Mouse (Mus musculus) adrenal gland (tissue): ENCODE data around the gene Erf.

Source experiments
- intact Hi-C: fragments of 180-260 bp; cut with DNase I; formaldehyde crosslinking; loops from one replicate; pipeline ENCODE4 v1.15.1; 2025
- microRNA-seq, 2 experiments: library from miRNA; unstranded; fragments of <30 nt; microRNA quantifications; one replicate each; pipeline ENCODE4; 2019

Gene Erf

GRCm38 (mm10) chr7:25214172-25214571 lies 36.4 kb downstream of the Erf start:
- intact Hi-C loops, result no loop called here

GRCm38 (mm10) chr7:25213099-25213498 lies 37.5 kb downstream of the Erf start:
- intact Hi-C loops, result no loop called here

DNA sequence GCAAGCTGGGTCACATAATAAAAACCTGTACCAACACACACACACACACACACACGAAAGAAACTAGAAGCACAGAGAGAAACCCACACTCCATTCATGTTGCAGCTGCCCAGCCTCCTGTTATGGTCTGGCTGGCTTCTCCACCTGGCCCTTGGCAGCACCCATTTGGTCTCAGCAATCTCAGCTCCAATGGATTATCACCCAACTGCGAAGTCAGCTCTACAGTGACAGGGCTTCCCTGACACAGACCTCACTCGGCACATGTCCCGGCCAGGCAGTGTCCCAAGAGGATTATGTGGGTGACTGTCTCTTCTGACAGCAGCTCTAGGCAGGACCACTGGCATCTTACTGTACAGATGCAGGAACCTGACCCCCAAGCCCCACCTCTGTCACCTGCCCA lies 40.1 kb downstream of the Erf start:
- intact Hi-C loops, result no loop called here

DNA sequence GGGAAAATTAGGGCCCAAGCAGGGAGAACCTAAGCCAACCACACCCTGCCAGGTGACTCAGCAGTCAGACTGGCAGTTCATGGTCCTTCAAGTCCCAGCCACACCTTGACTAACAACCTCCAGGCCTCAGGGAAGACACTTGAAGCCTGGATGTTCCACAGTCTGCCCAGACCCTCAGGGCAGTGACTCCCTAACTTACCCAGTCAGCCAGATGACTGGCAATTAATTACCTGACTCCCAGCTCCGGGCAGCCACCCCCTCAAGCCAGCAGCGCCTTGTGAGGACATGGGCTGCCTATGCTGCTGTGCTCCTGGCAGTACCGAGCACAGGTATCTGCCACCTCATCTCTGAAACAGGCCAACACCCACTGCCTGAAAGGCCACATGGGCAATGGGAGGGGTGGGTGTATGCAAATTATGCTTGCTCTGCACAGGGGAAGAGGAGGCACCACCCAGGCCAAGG lies 41.4 kb downstream of the Erf start:
- intact Hi-C loops, result no loop called here

- intact Hi-C loops, result no loop called here
Measured at GRCm38 (mm10) chr7:25206094-25206830, 44.3 kb downstream of the Erf start.

GRCm38 (mm10) chr7:25205355-25206093 lies 45.0 kb downstream of the Erf start:
- intact Hi-C loops, result no loop called here

DNA sequence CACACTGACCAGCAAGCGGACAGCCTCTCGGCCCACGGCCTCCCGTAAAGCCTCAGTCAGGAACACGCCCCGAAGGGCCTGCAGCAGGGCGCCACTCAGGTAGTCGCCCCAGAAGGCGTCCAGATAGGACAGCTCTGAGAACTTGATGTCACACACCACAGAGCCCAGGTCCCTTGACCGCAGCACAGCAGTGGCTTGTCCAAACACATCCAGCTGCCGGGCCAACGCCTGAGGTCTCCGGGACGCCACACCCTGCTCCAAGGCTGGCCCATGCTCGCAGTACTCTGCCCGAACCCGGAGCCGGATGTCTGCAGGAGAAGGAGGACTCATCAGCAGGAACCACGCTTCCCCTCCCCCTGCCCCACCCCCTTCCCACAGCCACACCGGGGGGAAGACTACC lies 46.9 kb downstream of the Erf start:
- intact Hi-C loops, result no loop called here

DNA sequence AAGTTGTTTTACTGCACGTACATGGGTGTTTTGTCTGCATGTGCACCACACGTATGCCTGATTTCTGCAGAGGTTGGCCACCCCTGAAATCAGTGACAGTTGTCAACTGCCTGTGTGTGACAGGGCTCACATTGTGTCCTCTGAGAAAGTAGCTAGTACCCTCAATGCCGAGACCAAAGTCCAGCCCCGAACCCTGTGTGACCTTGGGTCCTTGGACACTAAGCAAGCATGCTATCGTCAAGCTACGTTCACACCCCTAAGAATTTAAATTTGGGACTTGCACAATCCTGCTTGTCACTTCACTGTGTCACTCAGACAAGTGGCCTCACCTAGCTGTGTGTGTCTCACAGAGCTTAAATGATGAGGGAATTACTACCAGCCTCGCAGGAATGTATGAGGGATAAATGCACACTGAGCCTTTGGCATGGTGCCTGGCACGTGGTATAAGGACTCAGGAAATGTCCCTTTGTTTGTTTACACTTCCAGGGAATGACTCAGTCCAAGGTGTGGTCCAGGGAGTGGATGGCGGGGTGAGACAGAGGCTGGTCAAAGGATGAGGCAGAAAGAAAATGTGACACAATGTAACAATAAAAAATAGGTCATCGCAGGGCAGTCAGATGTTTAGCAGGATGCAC lies 53.1 kb downstream of the Erf start:
- intact Hi-C loops, result no loop called here

- intact Hi-C loops, result no loop called here
Measured at GRCm38 (mm10) chr7:25196107-25196506, 54.5 kb downstream of the Erf start.

GRCm38 (mm10) chr7:25195148-25195547 lies 55.4 kb downstream of the Erf start:
- intact Hi-C loops, result no loop called here

Small RNA genes lying within 50 kb of the gene (microRNA-seq; reads per million reads assigned to microRNA genes)
- gene Mir7048, result 0 to 0.23 reads per million in 2 experiments
